ENCODE assay signal across 28 mouse cellular contexts in the genomic region with DNA sequence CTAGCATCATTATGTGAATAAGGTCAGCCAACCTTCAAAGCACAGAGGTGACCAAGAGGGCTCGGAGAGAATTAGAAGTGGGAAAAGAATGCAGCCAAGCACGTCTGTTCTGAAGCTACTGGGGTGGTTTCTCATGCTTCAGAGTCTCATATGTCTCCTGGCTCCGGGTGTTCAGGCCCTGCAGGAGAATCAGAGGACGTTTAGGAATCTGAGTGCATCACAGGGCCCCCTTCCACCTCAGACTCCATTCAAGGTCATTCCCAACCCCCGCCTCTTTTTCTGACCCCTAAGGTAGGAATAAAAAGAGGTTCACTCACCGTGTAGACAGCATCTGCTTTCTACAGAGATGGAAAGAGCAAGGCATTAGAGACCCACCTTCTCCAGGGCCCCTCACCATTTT. TPM values are rescaled to one million over a fixed set of nuclear protein-coding genes. Genes with fewer than 3 reads are reported as not detected.
DNase-seq lines count a peak whose midpoint lies in the region; ATAC-seq lines count a peak whose summit lies in the region.
"Had no signal": no experiment of that assay in that cellular context is flagged by ENCODE, and none has a peak within 500 bp of the region (broad histone marks: within the 10 kb centered on the region; RNA-seq: fewer than 3 reads in every experiment).

No protein-coding gene starts in this region.

- no peak overlapping the region for H3K9ac ChIP-seq in hindbrain, embryonic 13.5 days
- no peak overlapping the region for H3K9ac ChIP-seq in midbrain, embryonic 16.5 days (ENCODE audit: low read depth, low read length)
- no peak overlapping the region for H3K9ac ChIP-seq in limb, embryonic 11.5 days (ENCODE audit: low read length)
- H3K9ac ChIP-seq: forebrain, embryonic 15.5 days; heart, embryonic 13.5 days; intestine, embryonic 15.5 days; liver, embryonic 14.5 days; midbrain, embryonic 15.5 days had no signal

- DNase-seq in hindbrain, embryonic 10.5 days (ENCODE audit: low spot score) = no peak
- DNase-seq in midbrain, embryonic 10.5 days (ENCODE audit: low spot score) = no peak
- peak; percentile 50 for DNase-seq in limb, embryonic 11.5 days (ENCODE audit: low spot score)
- no peak for DNase-seq in ovary, adult 18-20 months (ENCODE audit: low spot score)
- DNase-seq in cerebellum, postnatal 14 days = no peak
- DNase-seq: adrenal gland, adult 2 months; B cell, adult 2 months; cerebellum, adult 11 months; cerebellum, adult 9-10 months; gastrocnemius, adult 2 months; heart, postnatal 14 days; kidney, adult 8-10 months; kidney, postnatal 36 days; layer of hippocampus, postnatal 36 days; lung, adult 2 months; lung, postnatal 10 days; right cerebral cortex, adult 18-20 months; spleen, adult 18-20 months; thymus, postnatal 14 days had no signal

- H3K36me3 ChIP-seq in hindbrain, embryonic 10.5 days = peaks cover 19% of the 10 kb centered on the region
- H3K36me3 ChIP-seq in hindbrain, embryonic 13.5 days = peaks cover 16% of the 10 kb centered on the region
- peaks cover 15% of the 10 kb centered on the region for H3K36me3 ChIP-seq in midbrain, embryonic 10.5 days
- H3K36me3 ChIP-seq in midbrain, embryonic 16.5 days (ENCODE audit: control insufficient read depth, insufficient read depth, low read length) = peaks cover under 1% of the 10 kb centered on the region
- peaks cover 7% of the 10 kb centered on the region; the same call in 1 of the 2 replicates for H3K36me3 ChIP-seq in limb, embryonic 11.5 days (ENCODE audit: control insufficient read depth, insufficient read depth, low read length)

- 57% methylated on average over 6 of the region's 6 CpGs for whole genome bisulfite sequencing in hindbrain, embryonic 10.5 days
- WGBS in hindbrain, embryonic 13.5 days = 66% methylated on average over 6 of the region's 6 CpGs
- WGBS in midbrain, embryonic 10.5 days = 41% methylated on average over 6 of the region's 6 CpGs
- WGBS in midbrain, embryonic 16.5 days = 29% methylated on average over 6 of the region's 6 CpGs
- 36% methylated on average over 6 of the region's 6 CpGs for WGBS in limb, embryonic 11.5 days

- no peak overlapping the region for H3K4me2 ChIP-seq in hindbrain, embryonic 13.5 days
- no peak overlapping the region for H3K4me2 ChIP-seq in midbrain, embryonic 16.5 days (ENCODE audit: low read length)
- no peak overlapping the region for H3K4me2 ChIP-seq in limb, embryonic 11.5 days (ENCODE audit: low read depth, severe bottlenecking)
- H3K4me2 ChIP-seq: forebrain, embryonic 15.5 days; heart, embryonic 13.5 days; intestine, embryonic 15.5 days; midbrain, embryonic 15.5 days had no signal

- peaks cover 19% of the 10 kb centered on the region for H3K4me1 ChIP-seq in hindbrain, embryonic 10.5 days (replicated peaks)
- H3K4me1 ChIP-seq in hindbrain, embryonic 13.5 days (replicated peaks) = no peaks in the 10 kb centered on the region
- H3K4me1 ChIP-seq in midbrain, embryonic 10.5 days = peaks cover 31% of the 10 kb centered on the region
- H3K4me1 ChIP-seq in midbrain, embryonic 16.5 days (ENCODE audit: control insufficient read depth, insufficient read depth, low read length) = no peaks in the 10 kb centered on the region
- H3K4me1 ChIP-seq in limb, embryonic 11.5 days (ENCODE audit: control insufficient read depth, insufficient read depth, low read length) = peaks cover 9% of the 10 kb centered on the region; the same call in 1 of the 2 replicates
- H3K4me1 ChIP-seq: forebrain, embryonic 15.5 days; intestine, embryonic 15.5 days; midbrain, embryonic 15.5 days had no signal

- H3K27me3 ChIP-seq in hindbrain, embryonic 10.5 days (ENCODE audit: insufficient read depth, poor library complexity, severe bottlenecking) = 0 out of 2 replicates have a peak, but pooled peaks cover 3% of the 10 kb centered on the region
- H3K27me3 ChIP-seq in hindbrain, embryonic 13.5 days = no peaks in the 10 kb centered on the region
- no peaks in the 10 kb centered on the region for H3K27me3 ChIP-seq in midbrain, embryonic 10.5 days (ENCODE audit: low read depth, poor library complexity, severe bottlenecking)
- no peaks in the 10 kb centered on the region for H3K27me3 ChIP-seq in midbrain, embryonic 16.5 days (ENCODE audit: control insufficient read depth, insufficient read depth, low read depth, low read length)
- H3K27me3 ChIP-seq in limb, embryonic 11.5 days (ENCODE audit: control insufficient read depth, insufficient read depth, low read length) = no peaks in the 10 kb centered on the region
- H3K27me3 ChIP-seq: forebrain, embryonic 15.5 days; heart, embryonic 13.5 days; intestine, embryonic 15.5 days; midbrain, embryonic 15.5 days had no signal

- peak overlapping the region; percentile 29; the same call in 1 of the 2 replicates for H3K27ac ChIP-seq in hindbrain, embryonic 10.5 days
- H3K27ac ChIP-seq in hindbrain, embryonic 13.5 days = no peak overlapping the region
- peak overlapping the region; percentile 59 for H3K27ac ChIP-seq in midbrain, embryonic 10.5 days (replicated peaks)
- H3K27ac ChIP-seq in midbrain, embryonic 16.5 days (ENCODE audit: low read length) = no peak overlapping the region
- peak overlapping the region; percentile 69 for H3K27ac ChIP-seq in limb, embryonic 11.5 days (replicated peaks; ENCODE audit: low read depth, low read length)
- H3K27ac ChIP-seq: forebrain, embryonic 15.5 days; gastrocnemius, adult 2 months; heart, embryonic 13.5 days; hindbrain, postnatal 0 days; intestine, embryonic 15.5 days; liver, embryonic 14.5 days; midbrain, embryonic 15.5 days had no signal

- no peak for ATAC-seq in hindbrain, embryonic 13.5 days (ENCODE audit: low FRiP score)
- ATAC-seq in midbrain, embryonic 16.5 days = no peak
- no peak for ATAC-seq in limb, embryonic 11.5 days (ENCODE audit: insufficient number of reproducible peaks, low FRiP score, low TSS enrichment, low read depth)
- ATAC-seq: forebrain, embryonic 15.5 days; hindbrain, postnatal 0 days; intestine, embryonic 15.5 days; midbrain, embryonic 15.5 days had no signal

- H3K9me3 ChIP-seq in hindbrain, embryonic 10.5 days = no peaks in the 10 kb centered on the region
- H3K9me3 ChIP-seq in hindbrain, embryonic 13.5 days = no peaks in the 10 kb centered on the region
- no peaks in the 10 kb centered on the region for H3K9me3 ChIP-seq in midbrain, embryonic 10.5 days (replicated peaks)
- H3K9me3 ChIP-seq in midbrain, embryonic 16.5 days (replicated peaks; ENCODE audit: control insufficient read depth, low read length, poor library complexity, severe bottlenecking) = no peaks in the 10 kb centered on the region
- no peaks in the 10 kb centered on the region for H3K9me3 ChIP-seq in limb, embryonic 11.5 days (ENCODE audit: control insufficient read depth, low read length)
- H3K9me3 ChIP-seq: forebrain, embryonic 15.5 days; heart, embryonic 13.5 days; intestine, embryonic 15.5 days; midbrain, embryonic 15.5 days had no signal

- H3K4me3 ChIP-seq in hindbrain, embryonic 10.5 days = no peak overlapping the region
- no peak overlapping the region for H3K4me3 ChIP-seq in hindbrain, embryonic 13.5 days
- no peak overlapping the region for H3K4me3 ChIP-seq in midbrain, embryonic 10.5 days
- H3K4me3 ChIP-seq in midbrain, embryonic 16.5 days (ENCODE audit: low read depth, low read length) = no peak overlapping the region
- H3K4me3 ChIP-seq in limb, embryonic 11.5 days (ENCODE audit: low read depth, low read length) = no peak overlapping the region
- H3K4me3 ChIP-seq: forebrain, embryonic 15.5 days; gastrocnemius, adult 2 months; heart, embryonic 13.5 days; intestine, embryonic 15.5 days; midbrain, embryonic 15.5 days had no signal

RNA-seq across cellular contexts. Expression of a gene that starts 4.4 kb away (rescaled TPM):
- 16.3 and 22.8 TPM in 2 replicates for polyA plus RNA-seq in hindbrain, embryonic 10.5 days (2016; fragmentation: Nextera tagmentation; extraction: Ambion mirVana)
- polyA plus RNA-seq in hindbrain, embryonic 13.5 days (2015; fragmentation: Nextera tagmentation; extraction: Ambion mirVana) = 29.4 and 33.8 TPM in 2 replicates
- polyA plus RNA-seq in midbrain, embryonic 10.5 days (2016; fragmentation: Nextera tagmentation; extraction: Ambion mirVana) = 12.7 and 21.1 TPM in 2 replicates
- 15.9 and 19.3 TPM in 2 replicates for polyA plus RNA-seq in midbrain, embryonic 16.5 days (2015; fragmentation: Nextera tagmentation; extraction: Ambion mirVana)
- 13.2 and 13.6 TPM in 2 replicates for polyA plus RNA-seq in limb, embryonic 11.5 days (2014; fragmentation: Nextera tagmentation; extraction: Ambion mirVana)

RNA-seq across cellular contexts. Expression of a gene that starts 4.9 kb away (rescaled TPM):
- polyA plus RNA-seq in hindbrain, embryonic 10.5 days (2016; fragmentation: Nextera tagmentation; extraction: Ambion mirVana) = 3.4 and 4.7 TPM in 2 replicates
- 4.4 and 6.0 TPM in 2 replicates for polyA plus RNA-seq in hindbrain, embryonic 13.5 days (2015; fragmentation: Nextera tagmentation; extraction: Ambion mirVana)
- 4.1 and 4.4 TPM in 2 replicates for polyA plus RNA-seq in midbrain, embryonic 10.5 days (2016; fragmentation: Nextera tagmentation; extraction: Ambion mirVana)
- polyA plus RNA-seq in midbrain, embryonic 16.5 days (2015; fragmentation: Nextera tagmentation; extraction: Ambion mirVana) = 2.1 and 3.1 TPM in 2 replicates
- polyA plus RNA-seq in limb, embryonic 11.5 days (2014; fragmentation: Nextera tagmentation; extraction: Ambion mirVana) = 2.8 and 4.6 TPM in 2 replicates

RNA-seq across cellular contexts. Expression of a gene that starts 7.4 kb away (rescaled TPM):
- polyA plus RNA-seq in hindbrain, embryonic 10.5 days (2016; fragmentation: Nextera tagmentation; extraction: Ambion mirVana) = 33.1 and 36.2 TPM in 2 replicates
- 35.4 and 42.4 TPM in 2 replicates for polyA plus RNA-seq in hindbrain, embryonic 13.5 days (2015; fragmentation: Nextera tagmentation; extraction: Ambion mirVana)
- 32.2 and 34.7 TPM in 2 replicates for polyA plus RNA-seq in midbrain, embryonic 10.5 days (2016; fragmentation: Nextera tagmentation; extraction: Ambion mirVana)
- 46.8 and 58.3 TPM in 2 replicates for polyA plus RNA-seq in midbrain, embryonic 16.5 days (2015; fragmentation: Nextera tagmentation; extraction: Ambion mirVana)
- polyA plus RNA-seq in limb, embryonic 11.5 days (2014; fragmentation: Nextera tagmentation; extraction: Ambion mirVana) = 25.4 and 26.4 TPM in 2 replicates

RNA-seq across cellular contexts. Expression of a gene that starts 16.0 kb away (rescaled TPM):
- polyA plus RNA-seq in hindbrain, embryonic 10.5 days (2016; fragmentation: Nextera tagmentation; extraction: Ambion mirVana) = 0.21 and 0.27 TPM in 2 replicates
- 0.32 and 0.48 TPM in 2 replicates for polyA plus RNA-seq in hindbrain, embryonic 13.5 days (2015; fragmentation: Nextera tagmentation; extraction: Ambion mirVana)
- polyA plus RNA-seq in midbrain, embryonic 10.5 days (2016; fragmentation: Nextera tagmentation; extraction: Ambion mirVana) = 0.28 and 0.36 TPM in 2 replicates
- polyA plus RNA-seq in midbrain, embryonic 16.5 days (2015; fragmentation: Nextera tagmentation; extraction: Ambion mirVana) = 0.38 and 0.47 TPM in 2 replicates
- polyA plus RNA-seq in limb, embryonic 11.5 days (2014; fragmentation: Nextera tagmentation; extraction: Ambion mirVana) = 0.15 and 0.21 TPM in 2 replicates
- polyA plus RNA-seq: adrenal gland, adult 2 months; neural tube, embryonic 11.5 days had no signal

RNA-seq across cellular contexts. Expression of a gene that starts 20.5 kb away (rescaled TPM):
- polyA plus RNA-seq in hindbrain, embryonic 10.5 days (2016; fragmentation: Nextera tagmentation; extraction: Ambion mirVana) = 10.4 and 13.0 TPM in 2 replicates
- polyA plus RNA-seq in hindbrain, embryonic 13.5 days (2015; fragmentation: Nextera tagmentation; extraction: Ambion mirVana) = 4.9 and 5.0 TPM in 2 replicates
- 9.9 and 10.9 TPM in 2 replicates for polyA plus RNA-seq in midbrain, embryonic 10.5 days (2016; fragmentation: Nextera tagmentation; extraction: Ambion mirVana)
- polyA plus RNA-seq in midbrain, embryonic 16.5 days (2015; fragmentation: Nextera tagmentation; extraction: Ambion mirVana) = 8.7 and 9.1 TPM in 2 replicates
- polyA plus RNA-seq in limb, embryonic 11.5 days (2014; fragmentation: Nextera tagmentation; extraction: Ambion mirVana) = 5.5 and 5.6 TPM in 2 replicates

Comparison
In these comparisons a context has a peak if more than half of its experiments do, and no peak if none do; other contexts are left out.
1. H3K27ac ChIP-seq: peak in hindbrain, embryonic 10.5 days (single experiment), midbrain, embryonic 10.5 days (single experiment) and limb, embryonic 11.5 days (single experiment); none in hindbrain, embryonic 13.5 days (single experiment) and midbrain, embryonic 16.5 days (single experiment).